Mouse (Mus musculus) kidney, adult 2 months (tissue): ENCODE measurements at regions not wholly inside any gene's neighbourhood (a gene's known extent, or its start where the extent isn't known, plus 50 kb on each side); places are given as distances from the start of the nearest gene placed in this dataset.

ENCODE experiments used
- DNase-seq: peaks from one replicate; pipeline ENCODE4 v3.0.0; 2021
- H3K27ac ChIP-seq: fragments of 200-500 bp; 2 replicates; pipeline ENCODE4 v1.5.1; 2012; ENCODE audit warnings: low read depth, low read length, control low read depth, inconsistent platforms; ENCODE audit not compliant: insufficient read depth
- H3K27me3 ChIP-seq: fragments of 200-500 bp; replicated peaks from 2 replicates; pipeline ENCODE4 v1.6.1; 2012; ENCODE audit warnings: mild to moderate bottlenecking, moderate library complexity, low read length, inconsistent platforms; ENCODE audit not compliant: control insufficient read depth, insufficient read depth
- H3K36me3 ChIP-seq: fragments of 200-500 bp; 2 replicates; pipeline ENCODE4 v1.6.1; 2012; ENCODE audit warnings: mild to moderate bottlenecking, moderate library complexity, low read length, inconsistent platforms; ENCODE audit not compliant: control insufficient read depth, insufficient read depth
- H3K4me1 ChIP-seq: fragments of 200-500 bp; 2 replicates; pipeline ENCODE4 v1.6.1; 2011; ENCODE audit warnings: low read length; ENCODE audit not compliant: control insufficient read depth, insufficient read depth
- H3K4me3 ChIP-seq: fragments of 200-500 bp; 2 replicates; pipeline ENCODE4 v1.5.1; 2011; ENCODE audit warnings: mild to moderate bottlenecking, low read depth, low read length, control low read depth; ENCODE audit not compliant: insufficient read depth
- CTCF ChIP-seq: fragments of 200-500 bp; conservative IDR thresholded peaks from 2 replicates; pipeline ENCODE4 v1.5.1; 2011; ENCODE audit warnings: low read depth, mild to moderate bottlenecking, control low read depth, low read length, moderate library complexity, mixed read lengths; ENCODE audit not compliant: insufficient read depth, insufficient read length
- POLR2A ChIP-seq: fragments of 200-500 bp; IDR thresholded peaks from one replicate; pipeline ENCODE4 v1.6.1; 2011; ENCODE audit warnings: low read depth, low read length, control low read depth
- WGBS: fragments of 180-500 bp; shearing (Covaris S2); methylation state at CpG from one replicate; pipeline ENCODE4 v1.1.7; 2018; 5-methylcytosine and 5-hydroxymethylcytosine counted together

DNA sequence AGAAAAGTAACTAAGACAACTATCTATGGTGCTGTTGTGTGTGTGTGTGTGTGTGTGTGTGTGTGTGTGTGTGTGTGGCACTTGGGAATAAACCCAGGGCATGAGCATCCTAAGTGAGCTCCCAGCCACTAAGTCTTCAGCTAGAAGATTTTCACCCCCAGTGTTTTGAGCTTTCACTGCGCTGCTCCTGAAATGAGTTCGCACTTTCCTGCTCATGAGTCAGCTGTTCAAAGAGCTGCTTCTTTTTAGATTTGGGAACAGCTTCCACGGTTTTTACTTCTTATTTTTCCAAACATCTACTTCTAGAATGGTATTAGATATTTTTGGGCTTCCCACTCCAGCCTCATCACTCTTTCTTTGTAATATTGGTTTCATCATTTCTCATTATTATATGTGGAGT lies 129.7 kb upstream of the St8sia2 start:
- no peaks in the 10 kb centered on the region for H3K27me3 ChIP-seq
- no peak overlapping the region for H3K27ac ChIP-seq
- 92% methylated on average over 3 of the region's 3 CpGs for WGBS
- no peaks in the 10 kb centered on the region for H3K36me3 ChIP-seq
- TF ChIP-seq POLR2A (no peak), CTCF (no peak)
- DNase-seq, result no peak
- no peak overlapping the region for H3K4me3 ChIP-seq
- no peaks in the 10 kb centered on the region for H3K4me1 ChIP-seq

DNA sequence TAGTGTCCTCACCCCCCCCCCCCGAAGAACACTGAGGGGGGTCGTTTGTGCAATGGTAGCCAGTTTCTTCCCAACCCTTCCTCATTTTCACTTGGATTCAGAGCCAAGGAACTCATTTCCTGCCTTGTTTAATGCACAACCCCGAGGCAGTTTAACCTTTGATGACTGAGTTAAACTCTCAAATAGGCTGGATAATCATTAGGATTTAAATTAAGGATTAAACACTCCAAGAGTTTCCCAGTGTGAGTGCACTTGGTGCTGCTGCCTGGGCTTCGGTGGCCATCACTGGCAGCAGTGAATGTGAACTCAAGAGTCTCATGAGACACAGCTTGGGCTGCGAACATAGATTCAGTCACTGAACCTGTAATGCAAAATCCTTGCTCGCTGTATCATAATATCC lies 124.7 kb upstream of the St8sia2 start:
- Histone ChIP-seq H3K27me3 (no peaks in the 10 kb centered on the region), H3K4me3 (no peak overlapping the region), H3K4me1 (no peaks in the 10 kb centered on the region), H3K27ac (no peak overlapping the region), H3K36me3 (no peaks in the 10 kb centered on the region)
- DNase-seq, result peak; percentile 62
- WGBS, result 31% methylated on average over 6 of the region's 6 CpGs
- TF ChIP-seq CTCF, result no peak
- no peak for TF ChIP-seq POLR2A

DNA sequence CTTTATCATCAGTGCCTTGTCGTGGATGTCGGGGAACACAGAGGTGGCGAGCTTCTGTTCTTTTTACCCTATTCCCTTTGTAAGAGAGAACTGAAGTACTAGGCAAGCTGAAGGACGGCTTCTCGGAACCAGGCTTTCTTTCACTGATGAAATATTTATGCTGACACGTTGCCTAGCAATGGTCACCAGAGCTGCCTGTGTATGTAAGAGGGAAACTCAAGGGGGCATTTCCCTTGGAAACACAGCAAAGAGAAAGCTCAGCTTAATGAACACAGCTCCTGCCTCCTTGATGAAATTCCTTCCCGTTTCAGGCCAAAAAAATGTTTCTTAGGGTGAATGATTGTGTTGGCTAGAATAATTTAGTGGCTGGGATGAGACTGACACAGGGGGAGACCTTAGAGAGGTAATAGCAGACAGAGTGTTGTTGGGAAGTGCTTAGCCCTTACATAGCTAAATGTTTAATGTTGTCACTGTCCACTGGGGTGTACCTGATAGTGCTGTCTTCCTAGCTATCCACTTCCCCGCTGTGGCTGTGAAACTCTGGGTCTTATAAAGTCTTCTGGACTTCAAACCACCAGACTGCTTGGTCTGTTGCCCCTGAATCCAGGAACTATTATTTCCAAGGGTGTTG lies 116.8 kb upstream of the St8sia2 start:
- H3K4me1 ChIP-seq, result no peaks in the 10 kb centered on the region; the same call in 1 of the 2 replicates
- DNase-seq, result no peak
- H3K4me3 ChIP-seq, result no peak overlapping the region
- 74% methylated on average over 8 of the region's 8 CpGs for WGBS
- H3K27me3 ChIP-seq, result no peaks in the 10 kb centered on the region
- TF ChIP-seq POLR2A (no peak), CTCF (no peak)
- H3K27ac ChIP-seq, result no peak overlapping the region
- H3K36me3 ChIP-seq, result no peaks in the 10 kb centered on the region

DNA sequence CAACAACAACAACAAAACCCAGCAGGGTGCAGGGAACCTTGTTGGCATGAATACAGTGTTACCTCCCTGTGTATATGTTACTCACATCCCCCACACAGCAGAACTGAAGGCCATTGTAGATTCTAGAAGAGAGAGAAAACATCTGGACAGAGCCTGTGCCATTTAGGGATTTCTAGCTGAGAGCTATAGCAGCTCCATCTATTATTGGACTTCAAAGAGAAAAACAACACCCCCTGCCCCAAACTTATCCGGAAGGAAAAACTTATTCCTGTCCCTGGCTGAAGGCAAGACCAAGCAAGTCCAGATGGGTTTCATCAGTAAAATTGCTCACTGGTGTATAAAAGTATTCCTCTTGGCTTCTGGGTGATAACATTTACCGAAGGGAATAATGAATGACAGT lies 98.6 kb upstream of the St8sia2 start:
- Histone ChIP-seq H3K4me1 (no peaks in the 10 kb centered on the region), H3K36me3 (no peaks in the 10 kb centered on the region), H3K27ac (no peak overlapping the region), H3K27me3 (no peaks in the 10 kb centered on the region), H3K4me3 (no peak overlapping the region)
- TF ChIP-seq POLR2A (no peak), CTCF (no peak)
- 55% methylated on average over 2 of the region's 2 CpGs for WGBS
- DNase-seq, result no peak

DNA sequence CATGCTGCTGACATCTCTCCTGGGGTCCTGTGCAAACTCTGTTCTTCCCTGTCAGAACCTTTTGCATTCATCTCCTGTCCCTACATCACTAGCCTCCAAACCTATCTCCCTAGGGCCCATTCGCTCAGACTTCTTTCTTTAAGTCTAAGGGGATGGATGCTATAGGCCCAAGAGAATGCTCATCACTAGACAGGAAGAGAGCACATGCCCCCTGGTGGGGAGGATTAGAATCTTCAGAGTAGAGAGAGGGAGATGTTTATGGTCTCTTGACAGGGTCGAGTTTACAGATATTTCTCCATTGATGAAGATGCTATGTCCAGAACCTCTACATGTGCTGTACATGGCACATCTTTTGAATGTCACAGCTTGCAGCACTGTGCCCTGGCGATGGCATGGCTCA lies 94.9 kb upstream of the St8sia2 start:
- Histone ChIP-seq H3K27me3 (no peaks in the 10 kb centered on the region), H3K27ac (no peak overlapping the region), H3K4me3 (no peak overlapping the region), H3K4me1 (no peaks in the 10 kb centered on the region), H3K36me3 (no peaks in the 10 kb centered on the region)
- 62% methylated on average over 3 of the region's 3 CpGs for WGBS
- peak; percentile 8 for DNase-seq
- no peak for TF ChIP-seq POLR2A

DNA sequence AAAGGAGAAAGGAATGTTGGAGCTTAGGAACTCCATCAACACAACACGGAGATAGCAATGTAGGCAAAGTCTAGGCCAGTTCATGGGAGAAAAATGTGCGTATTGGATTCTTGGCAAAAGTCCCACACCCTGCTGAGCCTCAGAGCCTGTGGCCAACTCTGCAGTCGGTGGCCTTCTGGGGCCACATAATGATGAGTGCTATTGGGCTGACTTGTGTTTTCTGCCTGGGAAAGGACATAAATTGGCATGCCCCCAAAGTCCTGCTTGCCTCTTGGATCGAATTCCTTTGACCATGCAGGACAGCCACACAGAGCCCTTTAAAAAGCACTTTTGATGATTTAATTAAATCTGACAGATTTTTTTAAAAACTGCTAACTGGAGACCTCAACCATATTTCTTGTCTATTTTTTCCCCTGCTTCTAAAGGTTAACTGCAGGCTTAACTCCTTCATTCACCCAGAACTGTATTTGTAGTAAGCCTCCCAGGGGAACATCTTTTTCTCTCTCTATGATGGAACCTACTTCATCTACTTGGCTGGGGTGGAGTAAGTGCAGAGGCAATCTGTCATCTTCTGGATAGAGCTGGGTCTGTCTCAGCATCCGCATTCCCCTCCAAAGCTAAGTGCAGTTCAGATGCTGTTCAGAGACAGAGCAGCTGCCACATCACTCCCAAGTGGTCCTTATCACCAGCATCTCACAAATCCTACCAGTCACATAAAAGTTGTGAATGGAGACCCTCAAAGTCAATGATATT lies 93.9 kb upstream of the St8sia2 start:
- Histone ChIP-seq H3K27ac (no peak overlapping the region), H3K4me1 (no peaks in the 10 kb centered on the region), H3K4me3 (no peak overlapping the region), H3K36me3 (no peaks in the 10 kb centered on the region), H3K27me3 (no peaks in the 10 kb centered on the region)
- peak; percentile 43 for DNase-seq
- WGBS, result 36% methylated on average over 5 of the region's 5 CpGs
- TF ChIP-seq CTCF (no peak), POLR2A (no peak)

DNA sequence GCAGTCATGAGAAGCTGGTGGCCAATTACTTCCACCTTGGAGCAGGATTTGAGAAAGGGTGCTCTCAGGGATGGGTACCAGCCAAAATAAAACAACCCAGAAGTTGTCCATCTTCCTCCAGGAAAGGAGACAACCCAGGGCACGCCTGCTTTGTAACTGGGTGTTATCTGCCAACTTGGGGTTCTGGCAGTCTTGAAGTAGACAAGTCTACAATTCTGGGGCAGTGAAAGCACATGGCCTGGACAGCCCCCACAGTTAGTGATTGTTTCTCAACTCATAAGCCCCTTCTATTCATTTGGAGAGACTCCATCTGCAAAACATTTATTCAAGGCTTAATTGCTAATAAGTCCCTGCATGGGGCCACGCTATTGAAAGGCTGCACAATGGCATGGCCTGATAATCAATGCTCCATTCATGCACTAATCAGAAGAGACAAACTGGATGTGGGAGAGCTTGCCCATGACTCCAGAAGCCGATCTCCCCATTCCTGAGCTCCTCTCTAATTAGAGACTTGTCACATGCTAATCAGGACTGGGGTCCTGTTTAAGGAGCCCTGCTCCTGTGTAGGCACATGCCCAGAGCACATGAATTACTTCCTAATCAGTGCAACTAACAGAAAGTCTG lies 78.0 kb upstream of the St8sia2 start:
- Histone ChIP-seq H3K4me1 (no peaks in the 10 kb centered on the region), H3K27ac (no peak overlapping the region), H3K27me3 (no peaks in the 10 kb centered on the region), H3K36me3 (no peaks in the 10 kb centered on the region), H3K4me3 (no peak overlapping the region)
- DNase-seq, result no peak
- 76% methylated on average over 3 of the region's 3 CpGs for WGBS
- no peak for TF ChIP-seq POLR2A
- TF ChIP-seq CTCF, result no peak
